Mouse (Mus musculus): ENCODE measurements around the gene Gpbar1. TPM values are rescaled to one million over a fixed set of nuclear protein-coding genes. Genes with fewer than 3 reads are reported as not detected.

The Gpbar1 gene
- polyA plus RNA-seq, 1 experiment from 2014 or later = not detected

- no peak for ATAC-seq (ENCODE audit: low FRiP score)
- H3K27ac ChIP-seq (ENCODE audit: low read depth, low read length) = no peak overlapping the region
- no peaks in the 10 kb centered on the region for H3K9me3 ChIP-seq (ENCODE audit: control insufficient read depth, low read length)
- no peak for DNase-seq (ENCODE audit: low spot score)
- no peak overlapping the region for H3K4me2 ChIP-seq (replicated peaks; ENCODE audit: low read depth, low read length)
- H3K9ac ChIP-seq (ENCODE audit: low read depth, low read length) = no peak overlapping the region
- H3K27me3 ChIP-seq (ENCODE audit: control insufficient read depth, insufficient read depth, low read length) = no peaks in the 10 kb centered on the region
- H3K36me3 ChIP-seq (ENCODE audit: control insufficient read depth, insufficient read depth, low read length) = peaks cover 15% of the 10 kb centered on the region
- H3K4me1 ChIP-seq (replicated peaks; ENCODE audit: control insufficient read depth, insufficient read depth, low read length) = no peaks in the 10 kb centered on the region
- 96% methylated on average over 6 of the region's 6 CpGs for WGBS
- H3K4me3 ChIP-seq (ENCODE audit: low read depth, low read length) = no peak overlapping the region
These were observed 15.8 kb upstream of the Gpbar1 start for GRCm38 (mm10) chr1:74262510-74262909.

GRCm38 (mm10) chr1:74268750-74269149, 9.6 kb upstream of the Gpbar1 start:
- no peaks in the 10 kb centered on the region for H3K4me1 ChIP-seq (replicated peaks; ENCODE audit: control insufficient read depth, insufficient read depth, low read length)
- DNase-seq (ENCODE audit: low spot score) (no peak), ATAC-seq (ENCODE audit: low FRiP score) (no peak)
- H3K36me3 ChIP-seq (ENCODE audit: control insufficient read depth, insufficient read depth, low read length) = peaks cover 7% of the 10 kb centered on the region; the same call in 1 of the 2 replicates
- H3K9ac ChIP-seq (ENCODE audit: low read depth, low read length) = no peak overlapping the region
- H3K9me3 ChIP-seq (ENCODE audit: control insufficient read depth, low read length) = no peaks in the 10 kb centered on the region
- 89% methylated on average over 8 of the region's 8 CpGs for WGBS
- no peak overlapping the region for H3K27ac ChIP-seq (ENCODE audit: low read depth, low read length)
- H3K4me3 ChIP-seq (ENCODE audit: low read depth, low read length) = no peak overlapping the region
- H3K4me2 ChIP-seq (replicated peaks; ENCODE audit: low read depth, low read length) = no peak overlapping the region
- no peaks in the 10 kb centered on the region for H3K27me3 ChIP-seq (ENCODE audit: control insufficient read depth, insufficient read depth, low read length)

GRCm38 (mm10) chr1:74271659-74272058, 6.7 kb upstream of the Gpbar1 start:
- Histone ChIP-seq H3K36me3 (ENCODE audit: control insufficient read depth, insufficient read depth, low read length) (no peaks in the 10 kb centered on the region), H3K4me2 (replicated peaks; ENCODE audit: low read depth, low read length) (no peak overlapping the region), H3K9me3 (ENCODE audit: control insufficient read depth, low read length) (no peaks in the 10 kb centered on the region), H3K27ac (ENCODE audit: low read depth, low read length) (no peak overlapping the region), H3K27me3 (ENCODE audit: control insufficient read depth, insufficient read depth, low read length) (no peaks in the 10 kb centered on the region), H3K4me3 (ENCODE audit: low read depth, low read length) (no peak overlapping the region), H3K4me1 (replicated peaks; ENCODE audit: control insufficient read depth, insufficient read depth, low read length) (no peaks in the 10 kb centered on the region), H3K9ac (ENCODE audit: low read depth, low read length) (no peak overlapping the region)
- ATAC-seq (ENCODE audit: low FRiP score) (no peak), DNase-seq (ENCODE audit: low spot score) (no peak)
- WGBS = 89% methylated on average over 4 of the region's 4 CpGs

GRCm38 (mm10) chr1:74275015-74275414, 3.3 kb upstream of the Gpbar1 start:
- Histone ChIP-seq H3K4me1 (replicated peaks; ENCODE audit: control insufficient read depth, insufficient read depth, low read length) (no peaks in the 10 kb centered on the region), H3K27me3 (ENCODE audit: control insufficient read depth, insufficient read depth, low read length) (no peaks in the 10 kb centered on the region), H3K36me3 (ENCODE audit: control insufficient read depth, insufficient read depth, low read length) (no peaks in the 10 kb centered on the region), H3K9ac (ENCODE audit: low read depth, low read length) (no peak overlapping the region), H3K4me3 (ENCODE audit: low read depth, low read length) (no peak overlapping the region), H3K4me2 (replicated peaks; ENCODE audit: low read depth, low read length) (no peak overlapping the region), H3K9me3 (ENCODE audit: control insufficient read depth, low read length) (no peaks in the 10 kb centered on the region), H3K27ac (ENCODE audit: low read depth, low read length) (no peak overlapping the region)
- 54% methylated on average over 9 of the region's 9 CpGs for WGBS
- DNase-seq (ENCODE audit: low spot score) (no peak), ATAC-seq (ENCODE audit: low FRiP score) (no peak)

- DNase-seq (ENCODE audit: low spot score) = no peak
- H3K9me3 ChIP-seq (ENCODE audit: control insufficient read depth, low read length) = no peaks in the 10 kb centered on the region
- 63% methylated on average over 6 of the region's 6 CpGs for WGBS
- no peak overlapping the region for H3K4me2 ChIP-seq (replicated peaks; ENCODE audit: low read depth, low read length)
- no peak overlapping the region for H3K4me3 ChIP-seq (ENCODE audit: low read depth, low read length)
- H3K27me3 ChIP-seq (ENCODE audit: control insufficient read depth, insufficient read depth, low read length) = no peaks in the 10 kb centered on the region
- H3K27ac ChIP-seq (ENCODE audit: low read depth, low read length) = no peak overlapping the region
- no peaks in the 10 kb centered on the region for H3K4me1 ChIP-seq (replicated peaks; ENCODE audit: control insufficient read depth, insufficient read depth, low read length)
- H3K9ac ChIP-seq (ENCODE audit: low read depth, low read length) = no peak overlapping the region
- H3K36me3 ChIP-seq (ENCODE audit: control insufficient read depth, insufficient read depth, low read length) = no peaks in the 10 kb centered on the region
- no peak for ATAC-seq (ENCODE audit: low FRiP score)
These were observed 1.3 kb upstream of the Gpbar1 start for GRCm38 (mm10) chr1:74277041-74277440.

- H3K27ac ChIP-seq (ENCODE audit: low read depth, low read length) = no peak overlapping the region
- H3K9ac ChIP-seq (ENCODE audit: low read depth, low read length) = no peak overlapping the region
- no peaks in the 10 kb centered on the region for H3K9me3 ChIP-seq (ENCODE audit: control insufficient read depth, low read length)
- ATAC-seq (ENCODE audit: low FRiP score) (no peak), DNase-seq (ENCODE audit: low spot score) (no peak)
- no peaks in the 10 kb centered on the region for H3K27me3 ChIP-seq (ENCODE audit: control insufficient read depth, insufficient read depth, low read length)
- 0 out of 2 replicates have a peak, but pooled peaks cover 2% of the 10 kb centered on the region for H3K4me1 ChIP-seq (replicated peaks; ENCODE audit: control insufficient read depth, insufficient read depth, low read length)
- WGBS = 62% methylated on average over 8 of the region's 8 CpGs
- H3K36me3 ChIP-seq (ENCODE audit: control insufficient read depth, insufficient read depth, low read length) = no peaks in the 10 kb centered on the region
- H3K4me2 ChIP-seq (replicated peaks; ENCODE audit: low read depth, low read length) = no peak overlapping the region
- no peak overlapping the region for H3K4me3 ChIP-seq (ENCODE audit: low read depth, low read length)
These were observed 340 bp upstream of the Gpbar1 start for GRCm38 (mm10) chr1:74277883-74278537.

- Histone ChIP-seq H3K4me1 (replicated peaks; ENCODE audit: control insufficient read depth, insufficient read depth, low read length) (0 out of 2 replicates have a peak, but pooled peaks cover 5% of the 10 kb centered on the region), H3K4me3 (ENCODE audit: low read depth, low read length) (no peak overlapping the region), H3K9ac (ENCODE audit: low read depth, low read length) (no peak overlapping the region), H3K27me3 (ENCODE audit: control insufficient read depth, insufficient read depth, low read length) (no peaks in the 10 kb centered on the region), H3K9me3 (ENCODE audit: control insufficient read depth, low read length) (no peaks in the 10 kb centered on the region), H3K27ac (ENCODE audit: low read depth, low read length) (no peak overlapping the region), H3K4me2 (replicated peaks; ENCODE audit: low read depth, low read length) (no peak overlapping the region), H3K36me3 (ENCODE audit: control insufficient read depth, insufficient read depth, low read length) (no peaks in the 10 kb centered on the region)
- 85% methylated on average over 11 of the region's 11 CpGs for WGBS
- ATAC-seq (ENCODE audit: low FRiP score) (no peak), DNase-seq (ENCODE audit: low spot score) (no peak)
These were observed 638 bp downstream of the Gpbar1 start for GRCm38 (mm10) chr1:74278988-74279387.

- Histone ChIP-seq H3K4me3 (ENCODE audit: low read depth, low read length) (no peak overlapping the region), H3K4me2 (replicated peaks; ENCODE audit: low read depth, low read length) (no peak overlapping the region), H3K36me3 (ENCODE audit: control insufficient read depth, insufficient read depth, low read length) (no peaks in the 10 kb centered on the region), H3K9me3 (ENCODE audit: control insufficient read depth, low read length) (no peaks in the 10 kb centered on the region), H3K27ac (ENCODE audit: low read depth, low read length) (no peak overlapping the region), H3K4me1 (replicated peaks; ENCODE audit: control insufficient read depth, insufficient read depth, low read length) (0 out of 2 replicates have a peak, but pooled peaks cover 8% of the 10 kb centered on the region), H3K9ac (ENCODE audit: low read depth, low read length) (no peak overlapping the region), H3K27me3 (ENCODE audit: control insufficient read depth, insufficient read depth, low read length) (no peaks in the 10 kb centered on the region)
- DNase-seq (ENCODE audit: low spot score) = no peak
- ATAC-seq (ENCODE audit: low FRiP score) = no peak
- WGBS = 94% methylated on average over 14 of the region's 14 CpGs
These were observed 2.4 kb downstream of the Gpbar1 start for GRCm38 (mm10) chr1:74280591-74281325.

- Histone ChIP-seq H3K9me3 (ENCODE audit: control insufficient read depth, low read length) (no peaks in the 10 kb centered on the region), H3K27me3 (ENCODE audit: control insufficient read depth, insufficient read depth, low read length) (no peaks in the 10 kb centered on the region), H3K4me1 (replicated peaks; ENCODE audit: control insufficient read depth, insufficient read depth, low read length) (0 out of 2 replicates have a peak, but pooled peaks cover 8% of the 10 kb centered on the region), H3K4me2 (replicated peaks; ENCODE audit: low read depth, low read length) (no peak overlapping the region), H3K4me3 (ENCODE audit: low read depth, low read length) (no peak overlapping the region), H3K9ac (ENCODE audit: low read depth, low read length) (no peak overlapping the region), H3K27ac (ENCODE audit: low read depth, low read length) (no peak overlapping the region), H3K36me3 (ENCODE audit: control insufficient read depth, insufficient read depth, low read length) (no peaks in the 10 kb centered on the region)
- ATAC-seq (ENCODE audit: low FRiP score) (no peak), DNase-seq (ENCODE audit: low spot score) (no peak)
- 89% methylated on average over 2 of the region's 2 CpGs for WGBS
These were observed 3.0 kb downstream of the Gpbar1 start for GRCm38 (mm10) chr1:74281372-74281771.

All from hindbrain, embryonic 11.5 days (tissue).